Mouse (Mus musculus) hindbrain, embryonic 15.5 days (tissue): Measurements from ENCODE around the gene Phlpp1. TPM values are rescaled to one million over a fixed set of nuclear protein-coding genes. Genes with fewer than 3 reads are reported as not detected.

Experiments
- ATAC-seq: fragments of 200-750 bp; cut with Nextera tagmentation; 2 replicates; pipeline ENCODE4 v1.8.0; 2017; ENCODE audit warnings: low read depth, moderate number of reproducible peaks, moderate TSS enrichment; ENCODE audit not compliant: low FRiP score
- H3K27ac ChIP-seq: fragments of 300-500 bp; sonication (generic); replicated peaks from 2 replicates; pipeline ENCODE4 v1.5.1; 2015; ENCODE audit warnings: mild to moderate bottlenecking, inconsistent platforms
- H3K27me3 ChIP-seq: fragments of 300-500 bp; sonication (generic); 2 replicates; pipeline ENCODE4 v1.6.1; 2015; ENCODE audit warnings: control low read depth, inconsistent platforms
- H3K36me3 ChIP-seq: fragments of 300-500 bp; sonication (generic); 2 replicates; pipeline ENCODE4 v1.6.1; 2015; ENCODE audit warnings: control low read depth, inconsistent platforms
- H3K4me1 ChIP-seq: fragments of 300-500 bp; sonication (generic); replicated peaks from 2 replicates; pipeline ENCODE4 v1.6.1; 2015; ENCODE audit warnings: control low read depth, inconsistent platforms
- H3K4me2 ChIP-seq: fragments of 300-500 bp; sonication (generic); 2 replicates; pipeline ENCODE4 v1.6.1; 2015; ENCODE audit warnings: moderate library complexity, mild to moderate bottlenecking, inconsistent platforms
- H3K4me3 ChIP-seq: fragments of 300-500 bp; sonication (generic); 2 replicates; pipeline ENCODE4 v1.5.1; 2015; ENCODE audit warnings: mild to moderate bottlenecking, inconsistent platforms
- H3K9ac ChIP-seq: fragments of 300-500 bp; sonication (generic); 2 replicates; pipeline ENCODE4 v1.6.1; 2015; ENCODE audit warnings: inconsistent platforms
- H3K9me3 ChIP-seq: fragments of 300-500 bp; sonication (generic); 2 replicates; pipeline ENCODE4 v1.6.1; 2016; ENCODE audit warnings: control low read depth, inconsistent platforms
- WGBS: fragments of 180-500 bp; shearing (Covaris S2); methylation state at CpG from one replicate; pipeline ENCODE4 v1.1.7; 2015; 5-methylcytosine and 5-hydroxymethylcytosine counted together
- polyA plus RNA-seq: library from polyadenylated mRNA; unstranded; fragments of >200 nt; fragmentation: Nextera tagmentation; extraction: Ambion mirVana; gene quantifications from 2 replicates; pipeline ENCODE4 v1.2.1, GENCODE M21; 2015

Phlpp1 gene
- polyA plus RNA-seq, 1 experiment from 2014 or later: 8.1 TPM

- H3K27ac ChIP-seq: no peak overlapping the region
- no peak overlapping the region for H3K4me3 ChIP-seq
- H3K4me1 ChIP-seq: peaks cover 54% of the 10 kb centered on the region
- no peak overlapping the region for H3K4me2 ChIP-seq
- WGBS: 44% methylated on average over 4 of the region's 4 CpGs
- H3K36me3 ChIP-seq: no peaks in the 10 kb centered on the region
- no peak for ATAC-seq
- no peak overlapping the region for H3K9ac ChIP-seq
- no peaks in the 10 kb centered on the region for H3K27me3 ChIP-seq
- no peaks in the 10 kb centered on the region for H3K9me3 ChIP-seq
Measured at GRCm38 (mm10) chr1:106201929-106202328, 30.4 kb downstream of the Phlpp1 start.

GRCm38 (mm10) chr1:106203942-106204341 lies 32.4 kb downstream of the Phlpp1 start:
- H3K27ac ChIP-seq: no peak overlapping the region
- 64% methylated on average over 3 of the region's 3 CpGs for WGBS
- H3K4me1 ChIP-seq: peaks cover 41% of the 10 kb centered on the region

GRCm38 (mm10) chr1:106204350-106204749 lies 32.8 kb downstream of the Phlpp1 start:
- no peak overlapping the region for H3K27ac ChIP-seq
- H3K4me2 ChIP-seq: no peak overlapping the region
- H3K27me3 ChIP-seq: no peaks in the 10 kb centered on the region
- 44% methylated on average over 3 of the region's 3 CpGs for WGBS
- no peaks in the 10 kb centered on the region for H3K36me3 ChIP-seq
- ATAC-seq: no peak
- peaks cover 41% of the 10 kb centered on the region for H3K4me1 ChIP-seq
- H3K9me3 ChIP-seq: no peaks in the 10 kb centered on the region
- no peak overlapping the region for H3K9ac ChIP-seq
- H3K4me3 ChIP-seq: no peak overlapping the region

More at GRCm38 (mm10) chr1:106203942-106204341, 32.4 kb downstream of the Phlpp1 start:
- Histone ChIP-seq H3K9me3 (no peaks in the 10 kb centered on the region), H3K4me3 (no peak overlapping the region), H3K27me3 (no peaks in the 10 kb centered on the region), H3K4me2 (no peak overlapping the region), H3K9ac (no peak overlapping the region), H3K36me3 (no peaks in the 10 kb centered on the region)
- ATAC-seq: no peak

- WGBS: 83% methylated on average over 5 of the region's 5 CpGs
- Histone ChIP-seq H3K4me3 (no peak overlapping the region), H3K4me2 (no peak overlapping the region), H3K4me1 (peaks cover 19% of the 10 kb centered on the region), H3K9ac (no peak overlapping the region), H3K36me3 (no peaks in the 10 kb centered on the region), H3K27me3 (no peaks in the 10 kb centered on the region), H3K9me3 (no peaks in the 10 kb centered on the region), H3K27ac (no peak overlapping the region)
- ATAC-seq: no peak
Measured at GRCm38 (mm10) chr1:106208581-106208980, 37.0 kb downstream of the Phlpp1 start.

- H3K4me2 ChIP-seq: no peak overlapping the region
- H3K9me3 ChIP-seq: no peaks in the 10 kb centered on the region
- ATAC-seq: no peak
- H3K36me3 ChIP-seq: no peaks in the 10 kb centered on the region
- H3K4me3 ChIP-seq: no peak overlapping the region
- no peaks in the 10 kb centered on the region for H3K27me3 ChIP-seq
- peaks cover 7% of the 10 kb centered on the region; the same call in 1 of the 2 replicates for H3K4me1 ChIP-seq
- no peak overlapping the region for H3K27ac ChIP-seq
- no peak overlapping the region for H3K9ac ChIP-seq
- WGBS: 75% methylated on average over 3 of the region's 3 CpGs
Measured at GRCm38 (mm10) chr1:106210461-106210860, 38.9 kb downstream of the Phlpp1 start.

GRCm38 (mm10) chr1:106211146-106211545 lies 39.6 kb downstream of the Phlpp1 start:
- Histone ChIP-seq H3K4me2 (no peak overlapping the region), H3K4me1 (peaks cover 7% of the 10 kb centered on the region; the same call in 1 of the 2 replicates), H3K4me3 (no peak overlapping the region), H3K36me3 (no peaks in the 10 kb centered on the region), H3K9ac (no peak overlapping the region), H3K27me3 (no peaks in the 10 kb centered on the region), H3K27ac (no peak overlapping the region), H3K9me3 (no peaks in the 10 kb centered on the region)
- WGBS: 95% methylated on average over 5 of the region's 5 CpGs
- no peak for ATAC-seq

- 73% methylated on average over 6 of the region's 6 CpGs for WGBS
- no peaks in the 10 kb centered on the region for H3K36me3 ChIP-seq
- no peak overlapping the region for H3K4me3 ChIP-seq
- H3K27ac ChIP-seq: no peak overlapping the region
- no peaks in the 10 kb centered on the region for H3K9me3 ChIP-seq
- no peak overlapping the region for H3K4me2 ChIP-seq
- no peak overlapping the region for H3K9ac ChIP-seq
- no peak for ATAC-seq
- peaks cover 4% of the 10 kb centered on the region; the same call in 1 of the 2 replicates for H3K4me1 ChIP-seq
- no peaks in the 10 kb centered on the region for H3K27me3 ChIP-seq
Measured at GRCm38 (mm10) chr1:106220431-106220830, 48.9 kb downstream of the Phlpp1 start.

GRCm38 (mm10) chr1:106221371-106221770 lies 49.8 kb downstream of the Phlpp1 start:
- Histone ChIP-seq H3K4me2 (no peak overlapping the region), H3K36me3 (no peaks in the 10 kb centered on the region), H3K27me3 (no peaks in the 10 kb centered on the region), H3K9me3 (no peaks in the 10 kb centered on the region), H3K27ac (no peak overlapping the region), H3K4me1 (peaks cover 4% of the 10 kb centered on the region; the same call in 1 of the 2 replicates), H3K4me3 (no peak overlapping the region), H3K9ac (no peak overlapping the region)
- 74% methylated on average over 1 of the region's 1 CpGs for WGBS
- no peak for ATAC-seq

GRCm38 (mm10) chr1:106221964-106222363 lies 50.4 kb downstream of the Phlpp1 start:
- peaks cover 4% of the 10 kb centered on the region; the same call in 1 of the 2 replicates for H3K4me1 ChIP-seq
- H3K27me3 ChIP-seq: no peaks in the 10 kb centered on the region
- H3K9me3 ChIP-seq: no peaks in the 10 kb centered on the region
- no peak for ATAC-seq
- no peak overlapping the region for H3K27ac ChIP-seq
- H3K4me3 ChIP-seq: no peak overlapping the region
- H3K4me2 ChIP-seq: no peak overlapping the region
- no peaks in the 10 kb centered on the region for H3K36me3 ChIP-seq
- no peak overlapping the region for H3K9ac ChIP-seq
- 11% methylated on average over 2 of the region's 2 CpGs for WGBS

- no peaks in the 10 kb centered on the region for H3K36me3 ChIP-seq
Measured at GRCm38 (mm10) chr1:106226613-106227012, 55.1 kb downstream of the Phlpp1 start.

GRCm38 (mm10) chr1:106230313-106230712 lies 58.8 kb downstream of the Phlpp1 start:
- H3K4me3 ChIP-seq: no peak overlapping the region
- H3K27ac ChIP-seq: no peak overlapping the region
- 88% methylated on average over 3 of the region's 3 CpGs for WGBS
- H3K4me1 ChIP-seq: 0 out of 2 replicates have a peak, but pooled peaks cover 7% of the 10 kb centered on the region
- H3K36me3 ChIP-seq: no peaks in the 10 kb centered on the region
- no peaks in the 10 kb centered on the region for H3K9me3 ChIP-seq
- no peak overlapping the region for H3K9ac ChIP-seq
- no peak overlapping the region for H3K4me2 ChIP-seq
- H3K27me3 ChIP-seq: no peaks in the 10 kb centered on the region
- ATAC-seq: no peak

More at GRCm38 (mm10) chr1:106226613-106227012, 55.1 kb downstream of the Phlpp1 start:
- H3K9ac ChIP-seq: no peak overlapping the region
- H3K27me3 ChIP-seq: no peaks in the 10 kb centered on the region
- no peak overlapping the region for H3K27ac ChIP-seq
- no peak overlapping the region for H3K4me3 ChIP-seq
- H3K4me1 ChIP-seq: peaks cover 6% of the 10 kb centered on the region; the same call in 1 of the 2 replicates
- ATAC-seq: no peak
- H3K9me3 ChIP-seq: no peaks in the 10 kb centered on the region
- WGBS: 64% methylated on average over 7 of the region's 7 CpGs
- H3K4me2 ChIP-seq: no peak overlapping the region

- Histone ChIP-seq H3K27ac (no peak overlapping the region), H3K36me3 (no peaks in the 10 kb centered on the region), H3K27me3 (no peaks in the 10 kb centered on the region), H3K4me3 (no peak overlapping the region), H3K4me1 (0 out of 2 replicates have a peak, but pooled peaks cover 7% of the 10 kb centered on the region), H3K9me3 (no peaks in the 10 kb centered on the region), H3K4me2 (no peak overlapping the region), H3K9ac (no peak overlapping the region)
- ATAC-seq: no peak
- WGBS: 97% methylated on average over 5 of the region's 5 CpGs
Measured at GRCm38 (mm10) chr1:106231345-106231744, 59.8 kb downstream of the Phlpp1 start.
